Mouse (Mus musculus) hindbrain, embryonic 16.5 days (tissue): Measurements from ENCODE around the gene Meis1. TPM values are rescaled to one million over a fixed set of nuclear protein-coding genes. Genes with fewer than 3 reads are reported as not detected.

Source experiments
- ATAC-seq: fragments of 200-750 bp; cut with Nextera tagmentation; 2 replicates; pipeline ENCODE4 v1.8.0; 2017; ENCODE audit warnings: moderate TSS enrichment, moderate library complexity
- H3K27ac ChIP-seq: fragments of 300-500 bp; sonication (generic); 2 replicates; pipeline ENCODE4 v1.5.1; 2014; ENCODE audit warnings: low read depth, mild to moderate bottlenecking, control low read depth, low read length, moderate library complexity
- H3K27me3 ChIP-seq: fragments of 300-500 bp; sonication (generic); replicated peaks from 2 replicates; pipeline ENCODE4 v1.6.1; 2014; ENCODE audit warnings: low read length; ENCODE audit not compliant: control insufficient read depth, insufficient read depth
- H3K36me3 ChIP-seq: fragments of 300-500 bp; sonication (generic); 2 replicates; pipeline ENCODE4 v1.6.1; 2014; ENCODE audit warnings: mild to moderate bottlenecking, low read length, moderate library complexity, mixed read lengths; ENCODE audit not compliant: control insufficient read depth, insufficient read depth
- H3K4me1 ChIP-seq: fragments of 300-500 bp; sonication (generic); 2 replicates; pipeline ENCODE4 v1.6.1; 2014; ENCODE audit warnings: low read depth, low read length; ENCODE audit not compliant: control insufficient read depth, insufficient read depth
- H3K4me2 ChIP-seq: fragments of 300-500 bp; sonication (generic); 2 replicates; pipeline ENCODE4 v1.6.1; 2014; ENCODE audit warnings: mild to moderate bottlenecking, low read length, control low read depth, moderate library complexity
- H3K4me3 ChIP-seq: fragments of 300-500 bp; sonication (generic); 2 replicates; pipeline ENCODE4 v1.5.1; 2014; ENCODE audit warnings: mild to moderate bottlenecking, low read length, control low read depth, moderate library complexity
- H3K9ac ChIP-seq: fragments of 300-500 bp; sonication (generic); 2 replicates; pipeline ENCODE4 v1.6.1; 2014; ENCODE audit warnings: low read depth, mild to moderate bottlenecking, control low read depth, low read length, moderate library complexity
- H3K9me3 ChIP-seq: fragments of 300-500 bp; sonication (generic); 2 replicates; pipeline ENCODE4 v1.6.1; 2014; ENCODE audit warnings: mild to moderate bottlenecking, low read length, moderate library complexity; ENCODE audit not compliant: control insufficient read depth
- WGBS: fragments of 180-500 bp; shearing (Covaris S2); extraction: QIAGEN DNeasy Blood & Tissue Kit; methylation state at CpG from one replicate; pipeline ENCODE4 v1.1.7; 2014; 5-methylcytosine and 5-hydroxymethylcytosine counted together
- polyA plus RNA-seq: library from polyadenylated mRNA; unstranded; fragments of >200 nt; fragmentation: Nextera tagmentation; extraction: Ambion mirVana; gene quantifications from 2 replicates; pipeline ENCODE4 v1.2.1, GENCODE M21; 2015

Gene Meis1
- polyA plus RNA-seq, result 182 and 183 TPM in 2 replicates

DNA sequence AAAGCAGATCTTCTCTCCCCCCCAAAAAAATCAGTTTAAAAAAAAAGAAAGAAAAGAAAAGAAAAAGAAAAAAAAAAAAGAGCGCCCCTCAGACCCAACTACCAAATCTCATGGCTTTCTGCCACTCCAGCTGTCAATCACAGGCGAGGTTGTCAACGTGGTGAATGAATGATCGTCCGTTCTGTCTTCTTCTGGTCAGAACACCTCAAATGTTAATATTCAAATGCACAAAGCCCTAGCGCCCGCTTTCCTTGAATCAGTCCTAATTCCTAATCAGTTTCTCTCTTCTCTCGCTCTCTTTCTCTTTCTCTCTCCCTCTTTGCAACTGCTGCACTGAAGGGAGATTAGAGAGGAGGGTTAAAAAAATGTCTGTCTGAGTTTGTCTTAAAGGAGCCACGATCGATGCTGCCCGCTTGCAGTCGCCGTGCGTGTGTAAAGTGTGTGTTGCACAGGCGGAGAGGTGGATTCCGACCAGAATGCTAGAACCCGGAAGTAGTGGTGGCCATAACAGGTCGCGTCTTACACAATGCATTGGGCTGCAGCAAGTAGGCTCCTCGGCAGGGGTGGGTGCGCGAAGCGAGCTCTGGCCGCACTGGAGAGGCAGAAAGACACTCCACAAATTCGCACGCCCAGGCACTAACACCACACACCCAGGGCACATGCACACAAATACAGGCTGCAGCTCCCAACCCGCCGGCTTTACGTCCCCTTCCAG is at the start of gene Meis1:
Gene Meis1 (minus strand): TSS at position 497 of the 715 bp plus-strand sequence.
- Histone ChIP-seq H3K9me3 (no peaks in the 10 kb centered on the region), H3K4me1 (peaks cover 11% of the 10 kb centered on the region), H3K4me2 (peak within 1 kb of the TSS; percentile 86), H3K27me3 (no peaks in the 10 kb centered on the region), H3K27ac (peak within 1 kb of the TSS; percentile 100), H3K9ac (peak within 1 kb of the TSS; percentile 98), H3K36me3 (no peaks in the 10 kb centered on the region), H3K4me3 (peak within 1 kb of the TSS; percentile 75)
- 0% methylated on average over 29 of the region's 29 CpGs for WGBS
- peak; percentile 93 for ATAC-seq

DNA sequence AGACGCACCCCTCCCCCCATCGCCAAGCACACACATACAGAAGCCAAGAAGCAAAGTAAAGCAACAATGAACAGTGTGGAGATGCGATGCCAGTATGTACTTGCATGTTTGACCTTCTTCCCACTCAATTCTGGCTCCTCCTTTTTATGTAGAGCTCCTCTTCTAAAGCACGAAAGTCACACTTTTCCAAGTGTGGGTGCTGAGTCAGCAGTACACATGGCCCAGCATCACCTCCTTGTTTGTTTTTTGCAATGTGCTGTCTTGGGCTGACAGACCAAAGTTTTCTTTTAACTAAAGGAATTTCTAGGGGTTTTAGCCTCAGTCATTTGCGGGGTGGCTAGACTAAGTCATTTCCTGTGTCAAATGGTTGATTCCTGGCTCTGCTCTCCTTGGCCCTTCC is 48.5 kb upstream of the Meis1 start:
- Histone ChIP-seq H3K27me3 (no peaks in the 10 kb centered on the region), H3K27ac (no peak overlapping the region), H3K9ac (no peak overlapping the region), H3K4me2 (no peak overlapping the region), H3K9me3 (no peaks in the 10 kb centered on the region), H3K36me3 (no peaks in the 10 kb centered on the region), H3K4me1 (no peaks in the 10 kb centered on the region), H3K4me3 (no peak overlapping the region)
- WGBS, result 79% methylated on average over 5 of the region's 5 CpGs
- no peak for ATAC-seq

DNA sequence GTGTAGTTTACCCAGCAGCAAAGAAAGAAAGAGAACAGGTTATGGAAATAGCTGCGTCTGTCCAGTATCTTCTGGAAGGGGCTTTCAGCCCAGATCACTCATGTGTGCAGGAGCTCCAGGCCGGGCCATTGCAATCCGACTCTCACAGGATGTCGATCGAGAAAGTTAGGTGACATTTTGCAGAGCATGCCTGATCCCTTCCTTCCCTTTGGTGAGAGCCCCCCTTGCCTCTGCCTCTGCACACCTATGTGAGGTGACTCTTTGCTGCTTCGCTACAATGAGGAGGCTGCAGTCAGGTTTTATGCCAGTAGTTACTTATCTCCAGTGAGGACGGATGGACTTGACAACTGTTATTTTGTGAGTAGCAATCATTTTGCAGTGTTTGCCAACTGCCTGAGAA is 30.5 kb upstream of the Meis1 start:
- no peak for ATAC-seq

DNA sequence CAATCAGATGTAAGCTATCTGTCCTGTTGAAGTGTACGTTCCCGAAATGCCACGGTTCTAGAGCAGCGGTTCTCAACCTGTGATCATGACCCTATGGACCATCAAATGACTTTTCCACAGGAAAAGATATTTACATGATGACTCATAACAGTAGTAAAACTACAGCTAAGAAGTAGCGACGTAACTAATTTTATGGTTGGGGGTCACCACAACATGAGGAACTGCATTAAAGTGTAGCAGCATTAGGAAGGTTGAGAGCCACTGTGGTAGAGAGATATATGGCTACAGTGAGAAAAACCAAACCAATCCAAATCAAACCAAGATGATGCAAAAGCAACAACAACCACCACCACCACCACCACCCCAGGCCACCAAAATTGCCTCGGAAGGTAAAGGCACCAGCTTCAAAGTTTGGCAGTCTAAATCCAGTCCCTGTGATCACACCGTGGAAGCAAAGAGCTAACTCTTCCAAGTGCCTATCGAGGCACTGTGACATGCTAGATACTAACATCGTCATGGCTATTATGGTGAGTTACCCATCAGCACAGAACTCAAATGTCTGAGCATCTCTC is 17.9 kb upstream of the Meis1 start:
- Histone ChIP-seq H3K4me2 (no peak overlapping the region), H3K9me3 (no peaks in the 10 kb centered on the region), H3K4me1 (no peaks in the 10 kb centered on the region), H3K9ac (no peak overlapping the region), H3K27ac (no peak overlapping the region), H3K36me3 (no peaks in the 10 kb centered on the region), H3K27me3 (no peaks in the 10 kb centered on the region), H3K4me3 (no peak overlapping the region)
- ATAC-seq, result no peak
- WGBS, result 95% methylated on average over 10 of the region's 10 CpGs

More for the DNA sequence above, 30.5 kb upstream of the Meis1 start:
- no peak overlapping the region for H3K9ac ChIP-seq
- WGBS, result 76% methylated on average over 7 of the region's 7 CpGs
- no peak overlapping the region for H3K4me2 ChIP-seq
- no peak overlapping the region for H3K4me3 ChIP-seq
- H3K36me3 ChIP-seq, result no peaks in the 10 kb centered on the region
- no peaks in the 10 kb centered on the region for H3K4me1 ChIP-seq
- no peaks in the 10 kb centered on the region for H3K27me3 ChIP-seq
- H3K27ac ChIP-seq, result no peak overlapping the region
- no peaks in the 10 kb centered on the region for H3K9me3 ChIP-seq

DNA sequence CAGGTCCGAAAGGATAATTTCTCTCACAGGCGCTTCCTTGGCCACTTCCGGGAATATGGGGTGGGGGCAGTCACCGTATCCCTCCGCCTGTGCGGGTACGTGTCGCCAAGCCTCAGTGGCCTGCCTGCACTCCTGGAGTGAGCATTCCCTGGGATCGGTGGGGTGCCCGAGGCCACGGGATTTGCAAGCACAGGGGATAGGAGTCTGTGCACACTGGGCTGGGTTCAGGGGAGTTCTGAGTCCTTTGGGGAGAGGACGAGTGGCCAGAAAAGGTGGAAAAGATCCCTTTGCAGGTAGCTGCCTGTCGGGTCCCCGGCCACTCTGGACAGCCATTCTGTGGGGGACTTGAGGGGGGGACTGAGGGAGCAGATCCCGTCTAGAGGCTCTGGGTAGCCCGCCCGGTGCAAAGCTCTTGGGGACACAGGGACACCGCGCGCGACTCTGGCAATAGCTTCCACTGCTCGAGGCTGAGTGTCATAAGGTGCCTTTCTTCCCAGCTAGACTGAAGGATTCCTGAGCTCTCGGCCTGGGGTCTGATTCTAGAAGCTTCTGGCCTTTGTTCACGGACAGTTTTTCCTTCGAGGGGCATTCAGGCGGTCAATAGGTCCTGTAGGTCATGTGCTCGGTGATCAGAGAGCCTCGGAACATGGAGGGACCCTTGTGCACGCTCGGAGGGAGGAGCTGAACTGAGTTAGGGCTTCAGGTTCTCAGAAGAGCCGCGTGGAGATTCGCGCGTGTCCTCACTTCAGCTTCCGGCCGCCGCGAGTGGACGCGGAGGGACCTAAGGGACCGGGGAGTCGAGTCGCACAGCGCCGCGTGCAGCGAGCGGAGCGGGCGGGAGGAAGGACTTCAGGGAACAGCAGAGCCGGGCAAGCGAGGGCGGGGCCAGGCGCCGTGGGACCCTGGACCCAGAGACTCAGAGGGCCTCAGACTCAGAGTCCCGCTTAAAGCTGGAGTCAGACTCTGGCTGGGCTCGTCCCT is 8.1 kb upstream of the Meis1 start:
- Histone ChIP-seq H3K27me3 (no peaks in the 10 kb centered on the region; the same call in 1 of the 2 replicates), H3K4me3 (peak overlapping the region; percentile 59), H3K36me3 (no peaks in the 10 kb centered on the region), H3K9me3 (no peaks in the 10 kb centered on the region), H3K27ac (peak overlapping the region; percentile 74), H3K4me1 (peaks cover 12% of the 10 kb centered on the region), H3K4me2 (peak overlapping the region; percentile 99), H3K9ac (peak overlapping the region; percentile 83)
- under 1% methylated on average over 58 of the region's 58 CpGs for WGBS
- peak; percentile 88 for ATAC-seq

DNA sequence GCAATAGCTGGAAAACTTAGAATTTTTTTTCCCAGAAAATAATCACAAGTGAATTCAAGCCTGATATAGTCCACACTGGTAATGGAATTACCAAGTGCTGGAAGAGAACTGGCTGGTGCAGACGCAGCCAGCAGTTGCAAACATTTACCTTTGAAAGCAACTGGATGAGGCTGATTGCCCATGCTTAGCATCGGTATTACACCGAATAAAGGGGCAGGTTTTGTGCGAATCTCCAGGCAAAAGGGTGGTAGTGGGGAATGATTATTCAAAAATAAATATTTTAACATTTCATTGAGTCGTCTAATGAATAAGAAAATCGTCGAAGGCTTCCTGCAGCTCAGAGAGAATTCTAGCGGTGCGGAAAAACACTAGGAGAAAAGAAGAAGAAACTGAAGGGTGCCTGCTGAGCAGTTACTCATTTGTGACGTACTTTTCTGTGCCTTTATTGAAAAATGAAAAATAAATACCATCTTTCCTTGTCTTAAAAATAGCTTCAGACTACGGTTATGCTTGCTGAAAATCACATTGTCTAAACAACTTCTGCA is 7.3 kb upstream of the Meis1 start:
- Histone ChIP-seq H3K36me3 (no peaks in the 10 kb centered on the region), H3K4me1 (peaks cover 20% of the 10 kb centered on the region), H3K9me3 (no peaks in the 10 kb centered on the region), H3K4me3 (peak overlapping the region; percentile 59), H3K9ac (peak overlapping the region; percentile 83), H3K27me3 (no peaks in the 10 kb centered on the region; the same call in 1 of the 2 replicates), H3K4me2 (peak overlapping the region; percentile 99), H3K27ac (peak overlapping the region; percentile 74; the same call in 1 of the 2 replicates)
- 0 out of 2 replicates have a peak, but pooled peaks have one; percentile 1 for ATAC-seq
- WGBS, result 5% methylated on average over 11 of the region's 11 CpGs

DNA sequence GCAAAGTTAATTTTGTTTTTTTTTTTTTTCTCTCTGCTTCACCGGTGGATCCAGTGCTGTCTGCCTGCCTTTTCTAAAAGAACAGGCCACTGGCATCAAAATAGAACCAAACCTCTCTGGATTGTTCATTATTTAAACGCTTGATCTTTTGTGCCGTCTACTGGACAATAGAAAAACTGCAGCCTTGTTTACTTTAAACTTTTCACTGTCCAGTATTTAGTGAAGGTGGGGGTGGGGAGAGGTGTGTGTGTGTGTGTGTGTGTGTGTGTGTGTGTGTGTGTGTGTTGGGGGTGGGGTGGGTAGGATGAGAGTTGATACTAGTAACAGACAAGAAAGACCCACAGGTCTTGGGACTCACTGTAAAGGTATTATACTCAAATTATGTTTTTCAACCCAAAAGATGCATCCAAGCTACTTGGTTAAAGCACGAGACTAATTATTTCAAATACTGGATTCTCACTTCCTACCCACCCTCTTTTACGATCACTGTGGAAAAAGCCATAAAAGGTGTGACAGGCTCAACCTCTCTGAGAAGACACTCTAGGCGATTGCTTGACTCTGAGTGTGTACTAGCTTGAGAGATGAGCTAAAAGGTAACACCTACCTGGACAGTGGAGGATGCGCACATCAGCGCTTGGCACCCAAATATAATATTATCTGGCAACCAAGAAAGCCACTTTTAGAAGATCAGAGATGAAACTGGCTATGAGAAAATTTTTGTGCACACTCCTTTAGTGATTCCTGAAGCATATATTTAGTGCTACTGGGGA is 5.9 kb upstream of the Meis1 start:
- H3K4me1 ChIP-seq, result peaks cover 22% of the 10 kb centered on the region
- no peaks in the 10 kb centered on the region; the same call in 1 of the 2 replicates for H3K27me3 ChIP-seq
- WGBS, result 41% methylated on average over 8 of the region's 8 CpGs
- no peak overlapping the region for H3K4me3 ChIP-seq
- no peaks in the 10 kb centered on the region for H3K36me3 ChIP-seq
- H3K9ac ChIP-seq, result no peak overlapping the region
- H3K4me2 ChIP-seq, result no peak overlapping the region
- H3K27ac ChIP-seq, result no peak overlapping the region
- H3K9me3 ChIP-seq, result no peaks in the 10 kb centered on the region
- no peak for ATAC-seq

DNA sequence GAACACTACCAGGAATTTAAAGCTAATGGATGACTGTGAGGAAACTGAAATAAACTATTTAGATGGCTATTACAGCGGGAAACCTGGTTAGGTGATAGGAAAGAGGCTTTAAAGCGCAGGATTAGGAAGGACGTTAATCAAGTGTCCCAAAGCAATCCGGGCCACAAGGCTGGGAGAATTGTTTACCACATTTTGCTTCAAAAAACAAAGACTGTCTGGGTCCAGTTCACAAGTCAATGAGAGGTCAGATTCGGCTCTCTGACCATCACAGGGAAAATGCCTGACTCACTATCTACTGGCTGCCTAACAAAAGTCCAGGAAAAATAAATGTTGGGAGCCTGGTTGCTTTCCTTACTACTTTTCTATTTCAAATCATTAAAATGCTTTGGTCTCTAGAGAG is 4.6 kb upstream of the Meis1 start:
- Histone ChIP-seq H3K4me1 (peaks cover 22% of the 10 kb centered on the region), H3K36me3 (no peaks in the 10 kb centered on the region), H3K9me3 (no peaks in the 10 kb centered on the region), H3K27ac (no peak overlapping the region), H3K4me2 (no peak overlapping the region), H3K27me3 (no peaks in the 10 kb centered on the region; the same call in 1 of the 2 replicates), H3K9ac (no peak overlapping the region), H3K4me3 (no peak overlapping the region)
- WGBS, result 26% methylated on average over 5 of the region's 5 CpGs
- ATAC-seq, result no peak
